Mouse (Mus musculus): ENCODE measurements around the gene Lyar. TPM values are rescaled to one million over a fixed set of nuclear protein-coding genes. Genes with fewer than 3 reads are reported as not detected.

The Lyar gene
- total RNA-seq (2023), result 10 to 100 TPM; 31.1 to 36.7 TPM

DNA sequence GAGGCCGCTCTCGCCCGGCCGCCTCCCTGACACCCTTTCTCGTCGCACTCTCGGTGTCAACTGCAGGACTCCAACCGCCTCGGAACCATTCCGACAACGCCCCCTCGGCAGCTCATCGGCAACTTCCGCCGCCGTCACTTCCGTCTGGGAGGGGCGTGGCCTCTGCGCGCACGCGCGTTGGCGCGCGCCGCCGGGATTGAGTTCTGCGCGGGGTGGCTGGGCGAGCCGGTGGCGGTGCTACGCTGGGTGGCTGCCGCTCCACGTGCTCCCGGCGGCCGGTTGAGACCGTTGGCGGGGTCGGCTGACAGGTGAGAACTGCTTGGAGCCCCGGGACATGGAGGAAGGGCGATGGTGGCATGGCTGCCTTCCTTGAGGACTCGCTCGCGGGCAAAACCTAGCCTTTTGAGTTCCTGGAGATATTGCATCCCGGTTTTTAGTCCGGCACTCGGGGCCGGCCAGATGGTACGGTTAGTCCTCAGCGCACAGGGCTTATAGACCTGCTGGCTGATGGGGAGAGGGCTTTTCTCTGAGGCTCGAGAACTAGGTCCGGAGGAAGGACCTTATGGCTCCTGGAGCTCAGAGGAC is at the start of gene Lyar, which contains the start of gene Zbtb49:
Gene Lyar, plus strand, starts transcription at position 143 of the 585 bp plus-strand sequence.
Gene Zbtb49, minus strand, starts transcription at position 130 of the 585 bp plus-strand sequence.

DNA sequence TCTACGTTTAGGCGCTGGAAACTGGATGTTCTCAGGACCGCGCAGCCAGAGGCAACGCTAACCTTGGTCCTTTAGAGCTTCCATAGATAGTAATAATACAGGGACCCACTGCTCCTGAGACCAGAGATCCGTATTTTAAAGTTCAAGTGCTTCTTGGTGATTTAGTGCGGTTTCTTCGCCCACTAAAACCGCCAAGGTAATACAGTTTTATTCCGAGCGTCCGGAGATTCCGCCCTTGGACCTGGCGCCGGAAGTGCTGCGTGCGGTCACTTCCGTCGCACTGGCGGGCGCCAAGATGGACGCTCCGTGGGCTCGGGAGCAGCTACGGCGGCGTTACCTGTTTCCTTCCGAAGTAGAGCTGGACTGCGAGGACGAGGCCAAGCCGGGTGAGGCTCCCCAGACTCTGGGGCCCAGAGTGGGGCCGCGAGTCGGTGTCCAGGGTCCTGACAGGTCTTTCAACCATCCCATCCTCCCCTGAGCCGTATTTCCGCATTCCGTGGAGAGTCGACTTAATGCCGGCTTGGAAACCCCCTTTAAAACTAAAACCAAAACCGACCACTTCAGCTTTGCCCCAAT is 39.9 kb downstream of the Lyar start, which contains the start of gene Tmem128:
Gene Tmem128, plus strand, starts transcription at position 79 of the 576 bp plus-strand sequence.

DNA sequence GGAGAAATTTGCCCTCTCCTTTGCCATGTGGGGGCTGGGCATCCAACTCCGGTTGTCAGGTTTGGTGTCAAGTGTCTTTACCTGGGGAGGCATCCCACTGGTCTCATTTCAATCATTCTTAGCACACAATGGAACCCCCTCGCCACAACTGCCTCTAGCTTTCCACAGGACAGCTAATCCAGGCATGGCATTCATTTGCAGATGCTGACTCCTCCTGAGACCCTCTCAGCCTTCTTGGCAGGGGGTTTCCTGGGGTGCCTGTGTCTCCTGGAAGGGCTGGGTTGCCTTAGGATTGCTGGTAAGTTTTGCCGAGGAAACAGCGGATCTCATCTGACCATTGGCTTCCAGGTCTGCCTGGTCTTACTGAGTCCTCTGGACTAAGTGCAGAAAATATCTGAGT is 55.5 kb downstream of the Lyar start, which contains the start of gene Otop1:
Gene Otop1, plus strand, starts transcription at position 202 of the 400 bp plus-strand sequence.

Other genes starting within 250 kb of the Lyar start
- gene Stx18, start 181.7 kb upstream of the Lyar start, total RNA-seq (2023), result 10 to 100 TPM; 20.6 to 22.1 TPM
- gene Nsg1, start 60.6 kb upstream of the Lyar start, total RNA-seq (2023), result not detected
- gene Zbtb49, start within 50 bp of the Lyar start, total RNA-seq (2023), result 10 to 100 TPM; 22.9 to 24.6 TPM
- gene Tmem128, start 39.7 kb downstream of the Lyar start, total RNA-seq (2023), result 10 to 100 TPM; 73.6 to 79.5 TPM
- not detected for gene Otop1, start 55.5 kb downstream of the Lyar start, total RNA-seq (2023)
- gene Drd5, start 98.9 kb downstream of the Lyar start, total RNA-seq (2023), result 1 to 10 TPM in 1 of 2 experiments, under 1 TPM in 1; 0.49 to 1.2 TPM